Mouse (Mus musculus): ENCODE results near the gene Syne3.

DNA sequence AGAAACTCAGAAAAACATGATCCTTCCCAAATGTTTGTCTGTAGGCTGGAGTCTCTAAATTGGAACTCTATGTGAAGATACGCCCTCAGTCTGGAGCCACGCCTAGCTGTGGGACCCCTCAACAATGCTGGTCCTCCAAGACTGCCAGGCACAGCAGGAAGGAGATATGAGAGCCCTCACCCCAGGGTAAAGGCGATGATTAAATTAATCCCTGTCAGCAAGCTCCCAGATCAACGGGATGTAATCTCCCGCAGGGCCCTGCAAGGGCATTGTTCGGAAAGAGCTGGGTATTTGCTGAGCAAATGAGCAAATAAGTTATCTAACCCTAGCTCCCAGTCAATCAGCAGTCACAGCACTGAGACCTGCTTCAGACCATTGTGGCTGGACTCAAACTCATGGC lies 11.1 kb downstream of the Syne3 start:
- TF ChIP-seq CTCF (IDR thresholded peaks at IDR 0.05; ENCODE audit: control insufficient read depth, insufficient read depth, insufficient replicate concordance, low read depth, low read length) (no peak), POLR2A (IDR thresholded peaks at IDR 0.05; ENCODE audit: control insufficient read depth, low read depth, low read length) (no peak)
